Mouse (Mus musculus) erythroblast, embryonic 14.5 days (primary cell): ENCODE data around the gene Adgrl3.

Source experiments
- GATA1 ChIP-seq: IDR thresholded peaks from 2 replicates; pipeline ENCODE4 v1.6.1; 2012; ENCODE audit warnings: low read length, inconsistent platforms, mixed read lengths
- TAL1 ChIP-seq: IDR thresholded peaks from 3 replicates; pipeline ENCODE4 v1.6.1; 2012; ENCODE audit warnings: low read length, inconsistent platforms, mixed read lengths

GRCm38 (mm10) chr5:81347571-81347970 is 327.6 kb downstream of the Adgrl3 start:
- TF ChIP-seq GATA1: no peak
- no peak for TF ChIP-seq TAL1
